Mouse (Mus musculus) retina, adult 2 months (tissue): ENCODE results near the gene Phkb.
"Not testable (repeated sequence)": the region's sequence is repeated elsewhere in the genome, so short reads cannot be mapped to it uniquely, and the experiment has no call there.

Experiments used
- DNase-seq: peaks from one replicate; pipeline ENCODE4 v3.0.0-alpha.2; 2012; ENCODE audit warnings: low read depth, low spot score

The Phkb gene

GRCm38 (mm10) chr8:85840657-85841488 is at the start of gene Phkb, which contains the start of gene Itfg1:
Gene Phkb (plus strand): TSS chr8:85840959.
Gene Itfg1 (minus strand): TSS chr8:85840921.
- peak; percentile 64 for DNase-seq

GRCm38 (mm10) chr8:85796392-85796791 is 44.4 kb upstream of the Phkb start:
- not testable (repeated sequence) for DNase-seq

- DNase-seq, result no peak
Observed at GRCm38 (mm10) chr8:85800164-85800563, 40.6 kb upstream of the Phkb start.

- DNase-seq, result no peak
Observed at GRCm38 (mm10) chr8:85801408-85801807, 39.4 kb upstream of the Phkb start.

GRCm38 (mm10) chr8:85813621-85814020 is 27.1 kb upstream of the Phkb start:
- DNase-seq, result no peak

GRCm38 (mm10) chr8:85839916-85840656 is 673 bp upstream of the Phkb start:
- peak; percentile 3 for DNase-seq

- DNase-seq, result no peak
Observed at GRCm38 (mm10) chr8:85841489-85841795, 683 bp downstream of the Phkb start.

GRCm38 (mm10) chr8:85845887-85846286 is 5.1 kb downstream of the Phkb start:
- no peak for DNase-seq

GRCm38 (mm10) chr8:85854220-85855123 is 13.7 kb downstream of the Phkb start:
- no peak for DNase-seq

- DNase-seq, result not testable (repeated sequence)
Observed at GRCm38 (mm10) chr8:85857227-85857896, 16.6 kb downstream of the Phkb start.

GRCm38 (mm10) chr8:85860612-85861011 is 19.9 kb downstream of the Phkb start:
- DNase-seq, result no peak

GRCm38 (mm10) chr8:85862381-85862780 is 21.6 kb downstream of the Phkb start:
- no peak for DNase-seq

GRCm38 (mm10) chr8:85871660-85872059 is 30.9 kb downstream of the Phkb start:
- no peak for DNase-seq

- DNase-seq, result no peak
Observed at GRCm38 (mm10) chr8:85877976-85878375, 37.2 kb downstream of the Phkb start.

- no peak for DNase-seq
Observed at GRCm38 (mm10) chr8:85879624-85880023, 38.9 kb downstream of the Phkb start.

- DNase-seq, result no peak
Observed at GRCm38 (mm10) chr8:85884811-85885210, 44.1 kb downstream of the Phkb start.

- no peak for DNase-seq
Observed at GRCm38 (mm10) chr8:85897636-85898035, 56.9 kb downstream of the Phkb start.

GRCm38 (mm10) chr8:85924991-85925390 is 84.2 kb downstream of the Phkb start:
- no peak for DNase-seq

- DNase-seq, result no peak
Observed at GRCm38 (mm10) chr8:85925574-85925973, 84.8 kb downstream of the Phkb start.

- DNase-seq, result no peak
Observed at GRCm38 (mm10) chr8:85926107-85926506, 85.3 kb downstream of the Phkb start.

GRCm38 (mm10) chr8:85936148-85936547 is 95.4 kb downstream of the Phkb start:
- DNase-seq, result no peak
